ENCODE assay signal across 20 mouse cellular contexts in the genomic region with DNA sequence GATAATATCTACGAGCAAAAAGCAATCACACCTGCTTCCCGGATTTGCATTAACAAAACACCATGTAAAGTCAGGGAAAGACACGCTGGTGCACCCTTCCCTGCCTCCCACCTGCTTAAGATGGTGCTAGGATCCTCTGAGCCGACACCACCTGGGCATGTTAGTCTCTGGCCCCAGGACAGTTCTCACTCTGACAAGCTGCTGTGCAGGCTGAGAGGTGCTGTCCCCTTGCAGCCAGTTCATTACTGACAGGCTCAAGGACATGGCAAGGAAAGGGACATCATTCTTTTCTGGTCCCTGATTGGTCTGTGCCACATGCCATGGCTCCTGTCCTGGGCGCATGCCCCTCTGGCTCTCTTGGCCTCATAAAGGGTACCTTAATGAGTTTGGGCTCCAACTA. TPM values are rescaled to one million over a fixed set of nuclear protein-coding genes. Genes with fewer than 3 reads are reported as not detected.
A peak's percentile ranks its signal among the peaks of the same experiment; 100 is the strongest.
DNase-seq lines count a peak whose midpoint lies in the region; ATAC-seq lines count a peak whose summit lies in the region.
"Had no signal": no experiment of that assay in that cellular context is flagged by ENCODE, and none has a peak within 500 bp of the region (broad histone marks: within the 10 kb centered on the region; RNA-seq: fewer than 3 reads in every experiment).

No protein-coding gene starts in this region.

- 0 out of 2 replicates have a peak overlapping the region, but pooled peaks have one; percentile 13 for H3K9ac ChIP-seq in heart, embryonic 16.5 days (ENCODE audit: low read length)
- H3K9ac ChIP-seq in heart, embryonic 12.5 days = no peak overlapping the region
- H3K9ac ChIP-seq in liver, embryonic 12.5 days = peak overlapping the region; percentile 54
- H3K9ac ChIP-seq: embryonic facial prominence, embryonic 13.5 days; forebrain, postnatal 0 days; hindbrain, embryonic 14.5 days; midbrain, embryonic 12.5 days; neural tube, embryonic 13.5 days had no signal

- no peaks in the 10 kb centered on the region for H3K27me3 ChIP-seq in heart, embryonic 16.5 days (ENCODE audit: control insufficient read depth, insufficient read depth, low read length)
- H3K27me3 ChIP-seq in heart, embryonic 12.5 days (replicated peaks) = no peaks in the 10 kb centered on the region
- H3K27me3 ChIP-seq in megakaryocyte, embryonic 14.5 days (replicated peaks) = no peaks in the 10 kb centered on the region
- H3K27me3 ChIP-seq in liver, embryonic 12.5 days (replicated peaks) = no peaks in the 10 kb centered on the region
- H3K27me3 ChIP-seq: embryonic facial prominence, embryonic 13.5 days; midbrain, embryonic 12.5 days; neural tube, embryonic 13.5 days had no signal

- peaks cover 10% of the 10 kb centered on the region for H3K4me1 ChIP-seq in heart, embryonic 16.5 days (ENCODE audit: control insufficient read depth, insufficient read depth, low read length)
- H3K4me1 ChIP-seq in heart, embryonic 12.5 days (replicated peaks) = peaks cover 39% of the 10 kb centered on the region
- peaks cover 65% of the 10 kb centered on the region for H3K4me1 ChIP-seq in megakaryocyte, embryonic 14.5 days
- peaks cover 83% of the 10 kb centered on the region for H3K4me1 ChIP-seq in liver, embryonic 12.5 days

- H3K4me2 ChIP-seq in heart, embryonic 16.5 days (ENCODE audit: low read depth, low read length) = no peak overlapping the region
- H3K4me2 ChIP-seq in heart, embryonic 12.5 days = no peak overlapping the region
- H3K4me2 ChIP-seq in liver, embryonic 12.5 days = peak overlapping the region; percentile 46
- H3K4me2 ChIP-seq: embryonic facial prominence, embryonic 13.5 days; hindbrain, embryonic 14.5 days; midbrain, embryonic 12.5 days; neural tube, embryonic 13.5 days had no signal

- no peaks in the 10 kb centered on the region for H3K9me3 ChIP-seq in heart, embryonic 16.5 days (replicated peaks; ENCODE audit: control insufficient read depth, low read length)
- H3K9me3 ChIP-seq in heart, embryonic 12.5 days (replicated peaks) = no peaks in the 10 kb centered on the region
- no peaks in the 10 kb centered on the region for H3K9me3 ChIP-seq in megakaryocyte, embryonic 14.5 days
- no peaks in the 10 kb centered on the region for H3K9me3 ChIP-seq in liver, embryonic 12.5 days (replicated peaks)
- H3K9me3 ChIP-seq: embryonic facial prominence, embryonic 13.5 days; limb, embryonic 10.5 days; midbrain, embryonic 12.5 days; neural tube, embryonic 13.5 days had no signal

- no peak overlapping the region for H3K27ac ChIP-seq in heart, embryonic 16.5 days (ENCODE audit: low read length)
- no peak overlapping the region for H3K27ac ChIP-seq in heart, embryonic 12.5 days (ENCODE audit: poor library complexity, severe bottlenecking)
- H3K27ac ChIP-seq in liver, embryonic 12.5 days = peak overlapping the region; percentile 88
- H3K27ac ChIP-seq: embryonic facial prominence, embryonic 13.5 days; hindbrain, embryonic 14.5 days; left cerebral cortex, adult 2 months; limb, embryonic 10.5 days; midbrain, embryonic 12.5 days; neural tube, embryonic 13.5 days had no signal

- no peak for DNase-seq in layer of hippocampus, adult 9-11 months
- DNase-seq: adrenal gland, postnatal 14 days; cerebellum, adult 9-11 months; forebrain, postnatal 0 days; gastrocnemius, postnatal 36 days; lung, adult 18-20 months; lung, postnatal 14 days; thymus, postnatal 14 days had no signal

- no peak overlapping the region for H3K4me3 ChIP-seq in heart, embryonic 16.5 days (ENCODE audit: low read length)
- H3K4me3 ChIP-seq in heart, embryonic 12.5 days = no peak overlapping the region
- peak overlapping the region; percentile 50 for H3K4me3 ChIP-seq in megakaryocyte, embryonic 14.5 days (replicated peaks)
- H3K4me3 ChIP-seq in liver, embryonic 12.5 days = no peak overlapping the region
- H3K4me3 ChIP-seq: embryonic facial prominence, embryonic 13.5 days; left cerebral cortex, adult 2 months; limb, embryonic 10.5 days; midbrain, embryonic 12.5 days; neural tube, embryonic 13.5 days had no signal

- no peak for ATAC-seq in heart, embryonic 16.5 days (replicated peaks; ENCODE audit: extremely low read depth, insufficient read depth, low FRiP score)
- ATAC-seq in heart, embryonic 12.5 days (ENCODE audit: insufficient number of reproducible peaks, low FRiP score) = no peak
- ATAC-seq in megakaryocyte, adult 5-6 weeks (ENCODE audit: poor library complexity, severe bottlenecking) = no peak
- ATAC-seq in liver, embryonic 12.5 days = no peak
- no peak for ATAC-seq in megakaryocyte progenitor cell, adult 5-6 weeks (replicated peaks; ENCODE audit: poor library complexity)
- ATAC-seq: forebrain, postnatal 0 days had no signal

- WGBS in heart, embryonic 16.5 days = 69% methylated on average over 5 of the region's 5 CpGs
- WGBS in heart, embryonic 12.5 days = 83% methylated on average over 5 of the region's 5 CpGs
- WGBS in liver, embryonic 12.5 days (ENCODE audit: insufficient replicate concordance) = 76% methylated on average over 5 of the region's 5 CpGs

- peaks cover 38% of the 10 kb centered on the region for H3K36me3 ChIP-seq in heart, embryonic 16.5 days (ENCODE audit: control insufficient read depth, insufficient read depth)
- peaks cover 58% of the 10 kb centered on the region for H3K36me3 ChIP-seq in heart, embryonic 12.5 days
- peaks cover 69% of the 10 kb centered on the region for H3K36me3 ChIP-seq in megakaryocyte, embryonic 14.5 days (replicated peaks; ENCODE audit: low read length)
- peaks cover 68% of the 10 kb centered on the region for H3K36me3 ChIP-seq in liver, embryonic 12.5 days

RNA-seq across cellular contexts. Expression of a gene that starts 3.3 kb away (rescaled TPM):
- polyA plus RNA-seq in heart, embryonic 16.5 days (2015; fragmentation: Nextera tagmentation; extraction: Ambion mirVana) = 6.5 and 7.5 TPM in 2 replicates
- 7.0 TPM in 2 replicates for polyA plus RNA-seq in heart, embryonic 12.5 days (2016; fragmentation: Nextera tagmentation; extraction: Ambion mirVana)
- polyA plus RNA-seq in megakaryocyte, embryonic 14.5 days (2012; ENCODE audit: insufficient read depth, low replicate concordance) = 3.3 and 3.6 TPM in 2 replicates
- total RNA-seq in megakaryocyte, adult 5-6 weeks (2015) = 5.6 and 6.2 TPM in 2 replicates
- total RNA-seq in megakaryocyte, adult 5-6 weeks (2017) = 4.0 and 6.5 TPM in 2 replicates
- 4.1 and 4.6 TPM in 2 replicates for polyA plus RNA-seq in liver, embryonic 12.5 days (2016; fragmentation: Nextera tagmentation; extraction: Ambion mirVana)
- total RNA-seq in megakaryocyte progenitor cell, adult 5-6 weeks (2015) = 8.0 and 10.8 TPM in 2 replicates
- 7.0 and 8.9 TPM in 2 replicates for total RNA-seq in megakaryocyte progenitor cell, adult 5-6 weeks (2017)

RNA-seq across cellular contexts. Expression of a gene that starts 12.7 kb away (rescaled TPM):
- polyA plus RNA-seq in heart, embryonic 16.5 days (2015; fragmentation: Nextera tagmentation; extraction: Ambion mirVana) = 9.8 and 10.3 TPM in 2 replicates
- 20.2 and 22.1 TPM in 2 replicates for polyA plus RNA-seq in heart, embryonic 12.5 days (2016; fragmentation: Nextera tagmentation; extraction: Ambion mirVana)
- polyA plus RNA-seq in megakaryocyte, embryonic 14.5 days (2012; ENCODE audit: insufficient read depth, low replicate concordance) = 5.7 and 6.8 TPM in 2 replicates
- total RNA-seq in megakaryocyte, adult 5-6 weeks (2015) = 40.6 and 43.8 TPM in 2 replicates
- 5.7 and 9.1 TPM in 2 replicates for total RNA-seq in megakaryocyte, adult 5-6 weeks (2017)
- 24.4 and 26.8 TPM in 2 replicates for polyA plus RNA-seq in liver, embryonic 12.5 days (2016; fragmentation: Nextera tagmentation; extraction: Ambion mirVana)
- 42.3 and 45.4 TPM in 2 replicates for total RNA-seq in megakaryocyte progenitor cell, adult 5-6 weeks (2015)
- total RNA-seq in megakaryocyte progenitor cell, adult 5-6 weeks (2017) = 5.6 TPM in 2 replicates

RNA-seq across cellular contexts. Expression of a gene that starts 12.8 kb away (rescaled TPM):
- 3.7 and 4.0 TPM in 2 replicates for polyA plus RNA-seq in heart, embryonic 16.5 days (2015; fragmentation: Nextera tagmentation; extraction: Ambion mirVana)
- 3.7 and 4.5 TPM in 2 replicates for polyA plus RNA-seq in heart, embryonic 12.5 days (2016; fragmentation: Nextera tagmentation; extraction: Ambion mirVana)
- 2.1 and 3.0 TPM in 2 replicates for polyA plus RNA-seq in megakaryocyte, embryonic 14.5 days (2012; ENCODE audit: insufficient read depth, low replicate concordance)
- total RNA-seq in megakaryocyte, adult 5-6 weeks (2015) = 6.2 and 8.1 TPM in 2 replicates
- total RNA-seq in megakaryocyte, adult 5-6 weeks (2017) = 12.2 and 12.8 TPM in 2 replicates
- 3.6 and 4.3 TPM in 2 replicates for polyA plus RNA-seq in liver, embryonic 12.5 days (2016; fragmentation: Nextera tagmentation; extraction: Ambion mirVana)
- total RNA-seq in megakaryocyte progenitor cell, adult 5-6 weeks (2015) = 14.0 and 14.9 TPM in 2 replicates
- total RNA-seq in megakaryocyte progenitor cell, adult 5-6 weeks (2017) = 16.7 and 22.1 TPM in 2 replicates
